In genomic region chr2:121761281-121761795, GRCm38 (mm10) we compare ENCODE assay signal across 23 mouse cellular contexts.
"Had no signal": no experiment of that assay in that cellular context is flagged by ENCODE, and none has a peak within 500 bp of the region (broad histone marks: within the 10 kb centered on the region; RNA-seq: fewer than 3 reads in every experiment).

No protein-coding gene starts in this region.

- H3K4me3 ChIP-seq: layer of hippocampus, adult 2 months; limb, embryonic 10.5 days; limb, embryonic 13.5 days; liver, embryonic 12.5 days; liver, embryonic 15.5 days; lung, embryonic 15.5 days; megakaryocyte, embryonic 14.5 days; midbrain, embryonic 10.5 days; neural tube, embryonic 12.5 days; neural tube, embryonic 15.5 days had no signal

- H3K36me3 ChIP-seq: limb, embryonic 10.5 days; limb, embryonic 13.5 days; liver, embryonic 12.5 days; liver, embryonic 15.5 days; lung, embryonic 15.5 days; midbrain, embryonic 10.5 days; neural tube, embryonic 12.5 days; neural tube, embryonic 15.5 days had no signal

- H3K4me2 ChIP-seq: limb, embryonic 13.5 days; liver, embryonic 12.5 days; liver, embryonic 15.5 days; lung, embryonic 15.5 days; neural tube, embryonic 12.5 days; neural tube, embryonic 15.5 days had no signal

- ATAC-seq: liver, embryonic 12.5 days had no signal

- H3K27me3 ChIP-seq: limb, embryonic 13.5 days; liver, embryonic 12.5 days; liver, embryonic 15.5 days; lung, embryonic 15.5 days; neural tube, embryonic 12.5 days; neural tube, embryonic 15.5 days had no signal

- H3K27ac ChIP-seq: kidney, postnatal 0 days; layer of hippocampus, adult 2 months; limb, embryonic 10.5 days; limb, embryonic 13.5 days; liver, embryonic 12.5 days; liver, embryonic 15.5 days; lung, embryonic 15.5 days; midbrain, embryonic 10.5 days; neural tube, embryonic 12.5 days; neural tube, embryonic 15.5 days had no signal

- DNase-seq: kidney, adult 2 months; kidney, postnatal 25 days; layer of hippocampus, adult 9-11 months; liver; lung, adult 18-20 months; lung, postnatal 10 days; lung, postnatal 36 days; midbrain, embryonic 14.5 days; retina, postnatal 1 day; right cerebral cortex, postnatal 25 days; spleen, adult 18-20 months; thymus, postnatal 25 days had no signal

- H3K9me3 ChIP-seq: limb, embryonic 10.5 days; limb, embryonic 13.5 days; liver, embryonic 12.5 days; liver, embryonic 15.5 days; lung, embryonic 15.5 days; megakaryocyte, embryonic 14.5 days; midbrain, embryonic 10.5 days; neural tube, embryonic 12.5 days; neural tube, embryonic 15.5 days had no signal

- H3K9ac ChIP-seq: limb, embryonic 13.5 days; liver, embryonic 12.5 days; liver, embryonic 15.5 days; lung, embryonic 15.5 days; neural tube, embryonic 12.5 days; neural tube, embryonic 15.5 days had no signal

- H3K4me1 ChIP-seq: limb, embryonic 10.5 days; limb, embryonic 13.5 days; liver, embryonic 12.5 days; liver, embryonic 15.5 days; lung, embryonic 15.5 days; megakaryocyte, embryonic 14.5 days; midbrain, embryonic 10.5 days; neural tube, embryonic 12.5 days had no signal
